Mouse (Mus musculus): Measurements from ENCODE around the gene Lgr6.

The Lgr6 gene

GRCm38 (mm10) chr1:135072643-135073042 is 32.4 kb downstream of the Lgr6 start:
- no peak for DNase-seq

- DNase-seq, result no peak
These were observed 35.2 kb downstream of the Lgr6 start for GRCm38 (mm10) chr1:135069841-135070240.

GRCm38 (mm10) chr1:135064525-135064924 is 40.6 kb downstream of the Lgr6 start:
- DNase-seq, result no peak

GRCm38 (mm10) chr1:135062936-135063335 is 42.1 kb downstream of the Lgr6 start:
- no peak for DNase-seq

GRCm38 (mm10) chr1:135061300-135061699 is 43.8 kb downstream of the Lgr6 start:
- DNase-seq, result no peak

GRCm38 (mm10) chr1:135060174-135060573 is 44.9 kb downstream of the Lgr6 start:
- DNase-seq, result no peak

GRCm38 (mm10) chr1:135056901-135057300 is 48.2 kb downstream of the Lgr6 start:
- no peak for DNase-seq

GRCm38 (mm10) chr1:135054121-135054520 is 51.0 kb downstream of the Lgr6 start:
- no peak for DNase-seq

- no peak for DNase-seq
These were observed 60.6 kb downstream of the Lgr6 start for GRCm38 (mm10) chr1:135044439-135044838.

- DNase-seq, result no peak
These were observed 68.8 kb downstream of the Lgr6 start for GRCm38 (mm10) chr1:135036297-135036696.

- DNase-seq, result no peak
These were observed 72.4 kb downstream of the Lgr6 start for GRCm38 (mm10) chr1:135032658-135033057.

GRCm38 (mm10) chr1:135030121-135030520 is 75.0 kb downstream of the Lgr6 start:
- no peak for DNase-seq

- DNase-seq, result no peak
These were observed 78.8 kb downstream of the Lgr6 start for GRCm38 (mm10) chr1:135026275-135026674.

- DNase-seq, result no peak
These were observed 81.5 kb downstream of the Lgr6 start for GRCm38 (mm10) chr1:135023583-135023982.

- DNase-seq, result no peak
These were observed 83.1 kb downstream of the Lgr6 start for GRCm38 (mm10) chr1:135021936-135022335.

GRCm38 (mm10) chr1:135020970-135021369 is 84.1 kb downstream of the Lgr6 start:
- DNase-seq, result no peak

GRCm38 (mm10) chr1:135020281-135020940 is 84.7 kb downstream of the Lgr6 start:
- DNase-seq, result no peak

- DNase-seq, result no peak
These were observed 85.3 kb downstream of the Lgr6 start for GRCm38 (mm10) chr1:135019775-135020167.

- no peak for DNase-seq
These were observed 85.8 kb downstream of the Lgr6 start for GRCm38 (mm10) chr1:135019087-135019774.

- no peak for DNase-seq
These were observed 87.4 kb downstream of the Lgr6 start for GRCm38 (mm10) chr1:135017656-135018015.

- no peak for DNase-seq
These were observed 88.0 kb downstream of the Lgr6 start for GRCm38 (mm10) chr1:135016907-135017655.

GRCm38 (mm10) chr1:135014921-135015445 is 90.1 kb downstream of the Lgr6 start:
- no peak for DNase-seq

- no peak for DNase-seq
These were observed 92.6 kb downstream of the Lgr6 start for GRCm38 (mm10) chr1:135012472-135012871.

- DNase-seq, result no peak
These were observed 93.2 kb downstream of the Lgr6 start for GRCm38 (mm10) chr1:135011912-135012311.
